Mouse (Mus musculus) kidney, embryonic 14.5 days (tissue): ENCODE results near the gene Foxc2. TPM values are rescaled to one million over a fixed set of nuclear protein-coding genes. Genes with fewer than 3 reads are reported as not detected.
"Not testable (repeated sequence)": the region's sequence is repeated elsewhere in the genome, so short reads cannot be mapped to it uniquely, and the experiment has no call there.

Experiments used
- ATAC-seq: fragments of 200-750 bp; cut with Nextera tagmentation; 2 replicates; pipeline ENCODE4 v1.8.0; 2017; ENCODE audit warnings: moderate number of reproducible peaks, mild to moderate bottlenecking, moderate TSS enrichment, moderate library complexity; ENCODE audit not compliant: low FRiP score, low TSS enrichment
- H3K27ac ChIP-seq: fragments of 300-500 bp; sonication (generic); 2 replicates; pipeline ENCODE4 v1.5.1; 2014; ENCODE audit warnings: low read depth, mild to moderate bottlenecking, low read length, moderate library complexity, mixed read lengths
- H3K27me3 ChIP-seq: fragments of 300-500 bp; sonication (generic); 2 replicates; pipeline ENCODE4 v1.6.1; 2014; ENCODE audit warnings: mild to moderate bottlenecking, low read length; ENCODE audit not compliant: control insufficient read depth, insufficient read depth
- H3K36me3 ChIP-seq: fragments of 300-500 bp; sonication (generic); 2 replicates; pipeline ENCODE4 v1.6.1; 2014; ENCODE audit warnings: low read length, mixed read lengths; ENCODE audit not compliant: control insufficient read depth, insufficient read depth
- H3K4me1 ChIP-seq: fragments of 300-500 bp; sonication (generic); 2 replicates; pipeline ENCODE4 v1.6.1; 2014; ENCODE audit warnings: low read length, mixed read lengths; ENCODE audit not compliant: control insufficient read depth, insufficient read depth
- H3K4me2 ChIP-seq: fragments of 300-500 bp; sonication (generic); replicated peaks from 2 replicates; pipeline ENCODE4 v1.6.1; 2014; ENCODE audit warnings: low read depth, mild to moderate bottlenecking, low read length
- H3K4me3 ChIP-seq: fragments of 300-500 bp; sonication (generic); 2 replicates; pipeline ENCODE4 v1.5.1; 2014; ENCODE audit warnings: mild to moderate bottlenecking, low read length
- H3K9ac ChIP-seq: fragments of 300-500 bp; sonication (generic); 2 replicates; pipeline ENCODE4 v1.6.1; 2014; ENCODE audit warnings: low read depth, mild to moderate bottlenecking, low read length, moderate library complexity
- H3K9me3 ChIP-seq: fragments of 300-500 bp; sonication (generic); 2 replicates; pipeline ENCODE4 v1.6.1; 2016; ENCODE audit warnings: low read length; ENCODE audit not compliant: control insufficient read depth
- WGBS: fragments of 180-500 bp; shearing (Covaris S2); extraction: QIAGEN DNeasy Blood & Tissue Kit; methylation state at CpG from one replicate; pipeline ENCODE4 v1.1.7; 2014; 5-methylcytosine and 5-hydroxymethylcytosine counted together
- polyA plus RNA-seq: library from polyadenylated mRNA; unstranded; fragments of >200 nt; fragmentation: Nextera tagmentation; extraction: Ambion mirVana; gene quantifications from 2 replicates; pipeline ENCODE4 v1.2.1, GENCODE M21; 2014

Foxc2 gene
- polyA plus RNA-seq, 1 experiment from 2014 or later = 52.3 TPM

- Histone ChIP-seq H3K36me3 (no peaks in the 10 kb centered on the region), H3K4me2 (peak overlapping the region; percentile 62), H3K27ac (peak overlapping the region; percentile 91), H3K4me1 (peaks cover 42% of the 10 kb centered on the region), H3K4me3 (peak overlapping the region; percentile 40), H3K9me3 (no peaks in the 10 kb centered on the region), H3K27me3 (peaks cover 40% of the 10 kb centered on the region), H3K9ac (peak overlapping the region; percentile 68)
- 8% methylated on average over 48 of the region's 55 CpGs for WGBS
- no peak for ATAC-seq
These were observed 12.7 kb downstream of the Foxc2 start for GRCm38 (mm10) chr8:121128531-121129264.

- 40% methylated on average over 16 of the region's 16 CpGs for WGBS
- Histone ChIP-seq H3K9ac (peak overlapping the region; percentile 68; the same call in 1 of the 2 replicates), H3K27ac (peak overlapping the region; percentile 91; the same call in 1 of the 2 replicates)
These were observed 13.4 kb downstream of the Foxc2 start for GRCm38 (mm10) chr8:121129265-121129940.

DNA sequence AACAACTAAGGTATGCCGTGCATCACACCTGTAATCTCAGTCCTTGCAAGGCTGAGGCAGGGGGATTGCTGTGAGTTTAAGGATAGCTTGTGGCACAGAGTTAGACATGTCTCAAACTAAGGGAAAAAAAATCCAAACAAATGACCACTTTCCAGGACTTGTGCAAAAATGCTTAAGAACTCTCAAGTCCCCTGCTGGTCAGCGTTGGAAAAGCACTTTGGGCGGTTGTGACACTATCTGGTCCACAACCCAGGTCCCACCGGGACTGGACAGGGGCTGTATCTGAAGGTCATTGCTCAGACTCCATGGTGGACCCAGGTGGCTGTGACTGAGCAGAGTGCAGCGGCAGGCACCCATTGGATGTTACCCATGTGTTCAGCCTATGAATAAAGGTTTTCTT is 14.6 kb downstream of the Foxc2 start:
- no peaks in the 10 kb centered on the region for H3K9me3 ChIP-seq
- no peak overlapping the region for H3K9ac ChIP-seq
- H3K27me3 ChIP-seq = peaks cover 37% of the 10 kb centered on the region
- H3K36me3 ChIP-seq = no peaks in the 10 kb centered on the region
- no peak overlapping the region; the same call in 1 of the 2 replicates for H3K4me3 ChIP-seq
- 35% methylated on average over 5 of the region's 5 CpGs for WGBS
- H3K4me1 ChIP-seq = peaks cover 30% of the 10 kb centered on the region
- no peak overlapping the region for H3K27ac ChIP-seq
- H3K4me2 ChIP-seq = no peak overlapping the region; the same call in 1 of the 2 replicates
- no peak for ATAC-seq

More at GRCm38 (mm10) chr8:121129265-121129940, 13.4 kb downstream of the Foxc2 start:
- no peaks in the 10 kb centered on the region for H3K9me3 ChIP-seq
- peaks cover 41% of the 10 kb centered on the region for H3K4me1 ChIP-seq
- H3K36me3 ChIP-seq = no peaks in the 10 kb centered on the region
- peaks cover 40% of the 10 kb centered on the region for H3K27me3 ChIP-seq
- peak overlapping the region; percentile 62 for H3K4me2 ChIP-seq
- no peak for ATAC-seq
- H3K4me3 ChIP-seq = peak overlapping the region; percentile 40

DNA sequence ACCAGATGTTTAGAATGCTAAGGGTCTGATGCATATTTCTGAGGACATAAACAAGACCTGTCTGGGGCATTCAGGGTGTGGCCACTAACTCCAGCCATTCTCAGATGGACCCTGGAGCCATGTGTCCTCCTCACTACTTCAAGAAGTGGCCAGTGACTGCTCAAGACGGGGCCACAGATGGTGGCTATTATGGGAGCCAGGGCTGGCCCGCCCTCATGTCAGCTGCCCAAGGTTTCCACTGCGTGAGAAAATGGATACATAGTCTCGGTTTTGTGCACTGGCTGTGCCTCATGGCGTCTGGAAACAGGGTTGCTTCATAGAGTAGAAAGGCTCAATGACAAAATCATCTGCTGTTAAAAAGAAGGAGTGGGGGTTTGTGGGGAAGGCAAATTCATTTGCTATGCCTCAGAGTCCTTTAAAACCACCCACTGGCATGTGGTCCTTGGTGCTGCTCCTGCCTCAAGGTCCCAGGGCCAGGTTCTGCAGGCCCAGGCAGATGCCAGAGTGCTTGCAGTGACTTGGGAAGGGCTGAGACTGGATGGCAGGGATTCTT is 17.1 kb downstream of the Foxc2 start:
- Histone ChIP-seq H3K27ac (no peak overlapping the region), H3K4me2 (no peak overlapping the region), H3K36me3 (peaks cover 2% of the 10 kb centered on the region; the same call in 1 of the 2 replicates), H3K4me3 (no peak overlapping the region), H3K4me1 (peaks cover 11% of the 10 kb centered on the region), H3K27me3 (peaks cover 21% of the 10 kb centered on the region), H3K9me3 (peaks cover 8% of the 10 kb centered on the region), H3K9ac (no peak overlapping the region)
- WGBS = 78% methylated on average over 5 of the region's 5 CpGs
- no peak for ATAC-seq

GRCm38 (mm10) chr8:121134102-121134501 is 18.1 kb downstream of the Foxc2 start:
- WGBS = 88% methylated on average over 10 of the region's 10 CpGs
- H3K9me3 ChIP-seq = peaks cover 14% of the 10 kb centered on the region
- H3K9ac ChIP-seq = no peak overlapping the region
- H3K4me2 ChIP-seq = no peak overlapping the region
- no peak overlapping the region for H3K27ac ChIP-seq
- H3K4me3 ChIP-seq = no peak overlapping the region
- no peak for ATAC-seq
- peaks cover under 1% of the 10 kb centered on the region; the same call in 1 of the 2 replicates for H3K4me1 ChIP-seq
- peaks cover 2% of the 10 kb centered on the region; the same call in 1 of the 2 replicates for H3K36me3 ChIP-seq
- peaks cover 11% of the 10 kb centered on the region; the same call in 1 of the 2 replicates for H3K27me3 ChIP-seq

- H3K36me3 ChIP-seq = peaks cover 2% of the 10 kb centered on the region; the same call in 1 of the 2 replicates
- ATAC-seq = no peak
- peaks cover 7% of the 10 kb centered on the region; the same call in 1 of the 2 replicates for H3K27me3 ChIP-seq
- H3K4me1 ChIP-seq = no peaks in the 10 kb centered on the region
- 81% methylated on average over 11 of the region's 11 CpGs for WGBS
- H3K4me2 ChIP-seq = no peak overlapping the region
- H3K9me3 ChIP-seq = peaks cover 14% of the 10 kb centered on the region
- no peak overlapping the region for H3K4me3 ChIP-seq
- no peak overlapping the region for H3K9ac ChIP-seq
- no peak overlapping the region for H3K27ac ChIP-seq
These were observed 18.5 kb downstream of the Foxc2 start for GRCm38 (mm10) chr8:121134512-121134911.

DNA sequence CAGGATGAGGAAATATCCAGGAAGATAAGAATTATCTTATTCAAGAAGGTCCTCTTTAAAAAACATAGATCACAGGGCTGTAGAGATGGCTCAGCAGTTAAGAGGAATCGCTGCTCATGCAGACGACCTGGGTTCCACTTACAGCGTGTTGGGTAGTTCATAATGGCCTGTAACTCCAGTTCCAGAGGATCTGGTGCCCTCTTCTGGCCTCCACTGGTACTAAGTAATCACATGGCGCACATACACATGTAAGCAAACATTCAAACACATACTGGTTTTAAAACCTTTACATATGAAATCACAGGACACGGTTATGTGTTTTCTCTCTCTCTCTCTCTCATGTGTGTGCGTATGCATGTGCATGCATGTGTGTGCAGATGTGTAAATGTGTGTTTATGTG is 20.9 kb downstream of the Foxc2 start:
- H3K27ac ChIP-seq = no peak overlapping the region
- no peak overlapping the region for H3K4me3 ChIP-seq
- no peaks in the 10 kb centered on the region for H3K4me1 ChIP-seq
- H3K9ac ChIP-seq = no peak overlapping the region
- H3K27me3 ChIP-seq = no peaks in the 10 kb centered on the region
- H3K4me2 ChIP-seq = no peak overlapping the region
- no peak for ATAC-seq
- H3K9me3 ChIP-seq = peaks cover 14% of the 10 kb centered on the region
- 95% methylated on average over 6 of the region's 6 CpGs for WGBS
- peaks cover 2% of the 10 kb centered on the region; the same call in 1 of the 2 replicates for H3K36me3 ChIP-seq

- 78% methylated on average over 4 of the region's 6 CpGs for WGBS
- not testable (repeated sequence) for H3K9me3 ChIP-seq, H3K4me3 ChIP-seq, ATAC-seq, H3K9ac ChIP-seq, H3K27ac ChIP-seq, H3K4me1 ChIP-seq, H3K4me2 ChIP-seq, H3K27me3 ChIP-seq, H3K36me3 ChIP-seq
These were observed 29.6 kb downstream of the Foxc2 start for GRCm38 (mm10) chr8:121145457-121146134.
